Mouse (Mus musculus) testis, adult 2 months (tissue): ENCODE results near the gene Galnt2.

Experiments
- CTCF ChIP-seq: fragments of 200-500 bp; IDR thresholded peaks from 2 replicates; pipeline ENCODE4 v1.5.1; 2012; ENCODE audit warnings: low read depth, mild to moderate bottlenecking, inconsistent platforms, low read length, moderate library complexity; ENCODE audit not compliant: control insufficient read depth, insufficient read depth, insufficient replicate concordance
- POLR2A ChIP-seq: fragments of 200-500 bp; IDR thresholded peaks from 2 replicates; pipeline ENCODE4 v1.6.1; 2012; ENCODE audit warnings: low read depth, mild to moderate bottlenecking, inconsistent platforms, low read length, moderate library complexity; ENCODE audit not compliant: control insufficient read depth

- TF ChIP-seq POLR2A = no peak
- no peak for TF ChIP-seq CTCF
These were observed 38.9 kb upstream of the Galnt2 start for GRCm38 (mm10) chr8:124192242-124192641.
